Comparison of ENCODE assay signal across 25 mouse cellular contexts in genomic region chr16:7628351-7628750, GRCm38 (mm10).
"Had no signal": no experiment of that assay in that cellular context is flagged by ENCODE, and none has a peak within 500 bp of the region (broad histone marks: within the 10 kb centered on the region; RNA-seq: fewer than 3 reads in every experiment).

No protein-coding gene starts in this region.

- H3K27ac ChIP-seq: heart, adult 2 months; hindbrain, embryonic 10.5 days; hindbrain, embryonic 12.5 days; hindbrain, embryonic 14.5 days; intestine, embryonic 15.5 days; layer of hippocampus, adult 2 months; left cerebral cortex, adult 2 months; limb, embryonic 12.5 days; liver, embryonic 13.5 days; liver, embryonic 15.5 days had no signal

- H3K4me3 ChIP-seq: heart, adult 2 months; hindbrain, embryonic 10.5 days; hindbrain, embryonic 12.5 days; intestine, embryonic 15.5 days; layer of hippocampus, adult 2 months; left cerebral cortex, adult 2 months; limb, embryonic 12.5 days; liver, embryonic 13.5 days; liver, embryonic 15.5 days had no signal

- H3K9ac ChIP-seq: hindbrain, embryonic 12.5 days; hindbrain, embryonic 14.5 days; intestine, embryonic 15.5 days; limb, embryonic 12.5 days; liver, embryonic 13.5 days; liver, embryonic 15.5 days had no signal

- H3K27me3 ChIP-seq: hindbrain, embryonic 12.5 days; intestine, embryonic 15.5 days; limb, embryonic 12.5 days; liver, embryonic 13.5 days; liver, embryonic 15.5 days had no signal

- H3K36me3 ChIP-seq: hindbrain, embryonic 10.5 days; hindbrain, embryonic 12.5 days; intestine, embryonic 15.5 days; limb, embryonic 12.5 days; liver, embryonic 13.5 days; liver, embryonic 15.5 days had no signal

- H3K4me1 ChIP-seq: intestine, embryonic 15.5 days; limb, embryonic 12.5 days; liver, embryonic 13.5 days; liver, embryonic 15.5 days had no signal

- ATAC-seq: hindbrain, embryonic 16.5 days; inflammation-experienced regulatory T-cells, adult 6 months; intestine, embryonic 15.5 days; intestine, postnatal 0 days had no signal

- H3K9me3 ChIP-seq: hindbrain, embryonic 10.5 days; hindbrain, embryonic 12.5 days; intestine, embryonic 15.5 days; limb, embryonic 12.5 days; liver, embryonic 13.5 days; liver, embryonic 15.5 days had no signal

- H3K4me2 ChIP-seq: heart, embryonic 11.5 days; hindbrain, embryonic 12.5 days; hindbrain, embryonic 14.5 days; intestine, embryonic 15.5 days; limb, embryonic 12.5 days; liver, embryonic 11.5 days; liver, embryonic 13.5 days; liver, embryonic 15.5 days had no signal

- DNase-seq: gastrocnemius, postnatal 14 days; gastrocnemius, postnatal 36 days; heart, adult 2 months; heart, postnatal 10 days; heart, postnatal 4 days; kidney, adult 18-20 months; kidney, adult 8-10 months; kidney, postnatal 10 days; kidney, postnatal 25 days; kidney, postnatal 4 days; liver; liver, embryonic 13.5 days had no signal
